Mouse (Mus musculus) liver, embryonic 14.5 days (tissue): ENCODE results near the gene Poc5. TPM values are rescaled to one million over a fixed set of nuclear protein-coding genes. Genes with fewer than 3 reads are reported as not detected.

ENCODE experiments used
- ATAC-seq: fragments of 200-750 bp; cut with Nextera tagmentation; 2 replicates; pipeline ENCODE4 v1.8.0; 2017; ENCODE audit warnings: moderate number of reproducible peaks, mild to moderate bottlenecking, moderate library complexity; ENCODE audit not compliant: insufficient read depth
- DNase-seq, 3 experiments: peaks; one replicate each; pipeline ENCODE4 v3.0.0-alpha.2; 2012 to 2013; ENCODE audit warnings: low read depth in 3 of 3, low spot score in 3 of 3
- H3K27ac ChIP-seq: fragments of 300-500 bp; sonication (generic); 2 replicates; pipeline ENCODE4 v1.5.1; 2014; ENCODE audit warnings: moderate library complexity, mild to moderate bottlenecking, control low read depth, inconsistent platforms
- H3K27me3 ChIP-seq: fragments of 300-500 bp; sonication (generic); 2 replicates; pipeline ENCODE4 v1.6.1; 2014; ENCODE audit warnings: mild to moderate bottlenecking, low read length, moderate library complexity; ENCODE audit not compliant: control insufficient read depth, insufficient read depth
- H3K36me3 ChIP-seq: fragments of 300-500 bp; sonication (generic); replicated peaks from 2 replicates; pipeline ENCODE4 v1.6.1; 2014; ENCODE audit warnings: low read depth; ENCODE audit not compliant: control insufficient read depth, insufficient read depth
- H3K4me1 ChIP-seq, 2 experiments: fragments of 200-500 bp in 1 of 2; fragments of 300-500 bp in 1 of 2; sonication (generic) in 1 of 2; replicated peaks; 2 replicates each; pipeline ENCODE4 v1.6.1; 2012 to 2014; ENCODE audit warnings: antibody characterized with exemption in 1 of 2, inconsistent platforms in 1 of 2, low read length in 1 of 2; ENCODE audit not compliant: control insufficient read depth in 2 of 2, insufficient read depth in 2 of 2
- H3K4me2 ChIP-seq: fragments of 300-500 bp; sonication (generic); 2 replicates; pipeline ENCODE4 v1.6.1; 2014; ENCODE audit warnings: low read depth, mild to moderate bottlenecking, control low read depth, moderate library complexity
- H3K4me3 ChIP-seq, 2 experiments: fragments of 200-500 bp in 1 of 2; fragments of 300-500 bp in 1 of 2; sonication (generic) in 1 of 2; 2 replicates each; pipeline ENCODE4 v1.5.1; 2012 to 2014; ENCODE audit warnings: low read depth in 2 of 2, low read length in 2 of 2, mild to moderate bottlenecking in 2 of 2, control low read depth in 1 of 2, inconsistent platforms in 1 of 2, moderate library complexity in 1 of 2; ENCODE audit not compliant: insufficient read depth in 1 of 2
- H3K9ac ChIP-seq: fragments of 300-500 bp; sonication (generic); replicated peaks from 2 replicates; pipeline ENCODE4 v1.6.1; 2014; ENCODE audit warnings: mild to moderate bottlenecking, control low read depth, moderate library complexity
- H3K9me3 ChIP-seq: fragments of 300-500 bp; sonication (generic); 2 replicates; pipeline ENCODE4 v1.6.1; 2016; ENCODE audit warnings: low read length, mixed read lengths; ENCODE audit not compliant: control insufficient read depth
- CTCF ChIP-seq: IDR thresholded peaks from 2 replicates; pipeline ENCODE4 v1.5.1; 2016; ENCODE audit warnings: antibody characterized with exemption, low read depth, control low read depth
- EP300 ChIP-seq: IDR thresholded peaks from 2 replicates; pipeline ENCODE4 v1.6.1; 2016; ENCODE audit warnings: antibody characterized with exemption, low read depth
- WGBS: fragments of 180-500 bp; shearing (Covaris S2); extraction: QIAGEN DNeasy Blood & Tissue Kit; methylation state at CpG from one replicate; pipeline ENCODE4 v1.1.7; 2014; ENCODE audit not compliant: insufficient replicate concordance; 5-methylcytosine and 5-hydroxymethylcytosine counted together
- polyA plus RNA-seq, 2 experiments: library from polyadenylated mRNA; depleted of rRNA in 1 of 2; stranded (reverse) in 1 of 2; unstranded in 1 of 2; fragments of >200 nt; fragmentation: Nextera tagmentation in 1 of 2; extraction: Ambion mirVana in 1 of 2; gene quantifications; 2 replicates each; pipeline versions ENCODE4 v1.2.1 to v1.2.3; 2012 to 2014

Poc5 gene
- polyA plus RNA-seq, 2 experiments = 4.0 to 5.4 TPM

- no peaks in the 10 kb centered on the region for H3K36me3 ChIP-seq
- DNase-seq = no peak
- TF ChIP-seq EP300 = no peak
- TF ChIP-seq CTCF = no peak
Observed at GRCm38 (mm10) chr13:96428531-96428930, 40.4 kb downstream of the Poc5 start.

GRCm38 (mm10) chr13:96431595-96432156 lies 43.6 kb downstream of the Poc5 start:
- DNase-seq (peak; percentile 51 to 56 (median 53)), ATAC-seq (peak; percentile 57)
- Histone ChIP-seq H3K27ac (no peak overlapping the region), H3K9ac (no peak overlapping the region), H3K4me3 (no peak overlapping the region), H3K4me1 (peaks cover 0 to 28% of the 10 kb centered on the region in 2 experiments; a peak in 2 of 4 replicates), H3K27me3 (no peaks in the 10 kb centered on the region), H3K36me3 (no peaks in the 10 kb centered on the region), H3K9me3 (no peaks in the 10 kb centered on the region), H3K4me2 (no peak overlapping the region)
- TF ChIP-seq CTCF = peak; percentile 94
- no peak for TF ChIP-seq EP300
- WGBS = 28% methylated on average over 12 of the region's 12 CpGs

More at GRCm38 (mm10) chr13:96428531-96428930, 40.4 kb downstream of the Poc5 start:
- no peak overlapping the region for H3K9ac ChIP-seq
- H3K4me2 ChIP-seq = no peak overlapping the region
- no peak overlapping the region for H3K4me3 ChIP-seq
- H3K9me3 ChIP-seq = no peaks in the 10 kb centered on the region
- 61% methylated on average over 5 of the region's 5 CpGs for WGBS
- no peak for ATAC-seq
- H3K27me3 ChIP-seq = no peaks in the 10 kb centered on the region
- peaks cover 0 to 8% of the 10 kb centered on the region in 2 experiments; a peak in 2 of 4 replicates for H3K4me1 ChIP-seq
- H3K27ac ChIP-seq = no peak overlapping the region

GRCm38 (mm10) chr13:96432376-96432811 lies 44.3 kb downstream of the Poc5 start:
- H3K4me3 ChIP-seq = no peak overlapping the region
- TF ChIP-seq EP300 = no peak
- TF ChIP-seq CTCF = no peak
- H3K27ac ChIP-seq = no peak overlapping the region
- peak in 1 of 3 experiments; percentile 12 for DNase-seq
- H3K27me3 ChIP-seq = no peaks in the 10 kb centered on the region
- no peaks in the 10 kb centered on the region for H3K9me3 ChIP-seq
- ATAC-seq = peak; percentile 34; the same call in 1 of the 2 replicates
- no peak overlapping the region for H3K4me2 ChIP-seq
- H3K4me1 ChIP-seq = peaks cover 0 to 28% of the 10 kb centered on the region in 2 experiments; a peak in 2 of 4 replicates
- no peak overlapping the region for H3K9ac ChIP-seq
- no peaks in the 10 kb centered on the region for H3K36me3 ChIP-seq
- WGBS = 45% methylated on average over 3 of the region's 3 CpGs

GRCm38 (mm10) chr13:96433041-96433440 lies 44.9 kb downstream of the Poc5 start:
- Histone ChIP-seq H3K9ac (no peak overlapping the region), H3K4me3 (no peak overlapping the region), H3K4me2 (no peak overlapping the region), H3K4me1 (peaks cover 0 to 28% of the 10 kb centered on the region in 2 experiments; a peak in 2 of 4 replicates), H3K9me3 (no peaks in the 10 kb centered on the region), H3K27ac (no peak overlapping the region), H3K27me3 (no peaks in the 10 kb centered on the region), H3K36me3 (no peaks in the 10 kb centered on the region)
- 57% methylated on average over 6 of the region's 6 CpGs for WGBS
- no peak for TF ChIP-seq EP300
- TF ChIP-seq CTCF = no peak
- ATAC-seq = no peak
- DNase-seq = no peak

- Histone ChIP-seq H3K36me3 (no peaks in the 10 kb centered on the region), H3K27ac (no peak overlapping the region), H3K9ac (no peak overlapping the region), H3K9me3 (no peaks in the 10 kb centered on the region), H3K4me2 (no peak overlapping the region), H3K4me3 (no peak overlapping the region), H3K4me1 (peaks cover 0 to 28% of the 10 kb centered on the region in 2 experiments; a peak in 2 of 4 replicates), H3K27me3 (no peaks in the 10 kb centered on the region)
- WGBS = 11% methylated on average over 11 of the region's 11 CpGs
- DNase-seq (no peak), ATAC-seq (peak; percentile 31; the same call in 1 of the 2 replicates)
- TF ChIP-seq CTCF (no peak), EP300 (no peak)
Observed at GRCm38 (mm10) chr13:96433648-96434190, 45.6 kb downstream of the Poc5 start.
